Mouse (Mus musculus) frontal cortex, postnatal 14 days (tissue): ENCODE results near the gene Grn.

ENCODE experiments used
- DNase-seq, 2 experiments: peaks; one replicate each; pipeline ENCODE4 v3.0.0; 2022; ENCODE audit warnings: low spot score in 2 of 2

The Grn gene

GRCm38 (mm10) chr11:102425555-102426316 lies 4.4 kb upstream of the Grn start:
- DNase-seq, result no peak

- DNase-seq, result no peak
These were observed 1.1 kb upstream of the Grn start for GRCm38 (mm10) chr11:102428981-102429540.

- no peak for DNase-seq
These were observed 564 bp upstream of the Grn start for GRCm38 (mm10) chr11:102429551-102429950.

- peak; percentile 71 to 83 for DNase-seq
These were observed 1.0 kb downstream of the Grn start for GRCm38 (mm10) chr11:102431018-102431645.

- DNase-seq, result no peak
These were observed 1.6 kb downstream of the Grn start for GRCm38 (mm10) chr11:102431728-102432114.

GRCm38 (mm10) chr11:102432115-102432843 lies 2.2 kb downstream of the Grn start:
- DNase-seq, result peak in 1 of 2 experiments; percentile 23

- DNase-seq, result peak; percentile 18 to 43
These were observed 2.8 kb downstream of the Grn start for GRCm38 (mm10) chr11:102432896-102433295.

- no peak for DNase-seq
These were observed 3.8 kb downstream of the Grn start for GRCm38 (mm10) chr11:102433866-102434265.

GRCm38 (mm10) chr11:102434406-102434805 lies 4.3 kb downstream of the Grn start:
- peak; percentile 83 to 91 for DNase-seq

- no peak for DNase-seq
These were observed 4.9 kb downstream of the Grn start for GRCm38 (mm10) chr11:102434816-102435705.

- DNase-seq, result peak; percentile 19 to 29
These were observed 5.8 kb downstream of the Grn start for GRCm38 (mm10) chr11:102435754-102436470.

- DNase-seq, result peak in 1 of 2 experiments; percentile 23
These were observed 6.3 kb downstream of the Grn start for GRCm38 (mm10) chr11:102436471-102436790.

GRCm38 (mm10) chr11:102437120-102438061 lies 7.3 kb downstream of the Grn start:
- peak; percentile 50 to 60 for DNase-seq

- DNase-seq, result peak; percentile 62 to 80
These were observed 8.3 kb downstream of the Grn start for GRCm38 (mm10) chr11:102438212-102439092.

GRCm38 (mm10) chr11:102439093-102440082 lies 9.3 kb downstream of the Grn start:
- peak in 1 of 2 experiments; percentile 16 for DNase-seq

GRCm38 (mm10) chr11:102440255-102440654 lies 10.1 kb downstream of the Grn start:
- DNase-seq, result no peak

- no peak for DNase-seq
These were observed 11.3 kb downstream of the Grn start for GRCm38 (mm10) chr11:102441434-102441833.
